Mouse (Mus musculus) liver, postnatal 0 days (tissue): ENCODE results near the gene Krtap1-4.

Experiments used
- CTCF ChIP-seq: sonication (generic); IDR thresholded peaks from 2 replicates; pipeline ENCODE4 v1.5.1; 2016; ENCODE audit warnings: antibody characterized with exemption, low read depth
- EP300 ChIP-seq: IDR thresholded peaks from 2 replicates; pipeline ENCODE4 v1.6.1; 2016; ENCODE audit warnings: antibody characterized with exemption, low read depth, mild to moderate bottlenecking

DNA sequence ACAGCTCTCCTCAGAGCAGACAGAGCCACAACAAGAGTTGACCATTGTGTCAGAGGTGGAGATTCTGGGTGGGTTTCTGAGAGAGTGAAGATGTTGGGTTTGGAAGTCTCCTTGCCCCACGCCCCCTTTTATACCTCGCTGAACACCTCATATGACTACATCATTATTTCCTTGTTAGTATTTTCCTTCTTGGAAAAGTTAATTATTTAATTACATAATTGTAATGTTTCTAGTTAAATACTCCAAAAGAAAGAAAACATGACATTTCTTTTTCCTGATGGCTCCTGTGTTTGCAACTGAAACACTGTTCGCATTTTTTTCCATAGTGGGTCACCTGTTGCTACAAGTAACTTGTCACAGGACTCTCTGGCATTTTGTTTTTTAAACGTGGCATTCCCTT, 44.7 kb upstream of the Krtap1-4 start, which contains the start of gene Krtap4-1:
- TF ChIP-seq CTCF (no peak), EP300 (no peak)
